Mouse (Mus musculus) stomach, postnatal 0 days (tissue): ENCODE measurements at regions not wholly inside any gene's neighbourhood (a gene's known extent, or its start where the extent isn't known, plus 50 kb on each side); places are given as distances from the start of the nearest gene placed in this dataset.

Experiments
- ATAC-seq: fragments of 200-750 bp; cut with Nextera tagmentation; 2 replicates; pipeline ENCODE4 v1.8.0; 2017; ENCODE audit not compliant: low FRiP score, low TSS enrichment
- DNase-seq: peaks from one replicate; pipeline ENCODE4 v3.0.0-alpha.2; 2016; ENCODE audit warnings: low spot score
- H3K27ac ChIP-seq: fragments of 300-500 bp; sonication (generic); replicated peaks from 2 replicates; pipeline ENCODE4 v1.5.1; 2014; ENCODE audit warnings: mild to moderate bottlenecking, control low read depth
- H3K27me3 ChIP-seq: fragments of 300-500 bp; sonication (generic); 2 replicates; pipeline ENCODE4 v1.6.1; 2014; ENCODE audit warnings: low read length; ENCODE audit not compliant: control insufficient read depth, insufficient read depth
- H3K36me3 ChIP-seq: fragments of 300-500 bp; sonication (generic); 2 replicates; pipeline ENCODE4 v1.6.1; 2014; ENCODE audit warnings: low read length, mixed read lengths; ENCODE audit not compliant: control insufficient read depth, insufficient read depth
- H3K4me1 ChIP-seq: fragments of 300-500 bp; sonication (generic); replicated peaks from 2 replicates; pipeline ENCODE4 v1.6.1; 2014; ENCODE audit warnings: antibody characterized with exemption; ENCODE audit not compliant: control insufficient read depth, insufficient read depth
- H3K4me2 ChIP-seq: fragments of 300-500 bp; sonication (generic); replicated peaks from 2 replicates; pipeline ENCODE4 v1.6.1; 2014; ENCODE audit warnings: low read depth, mild to moderate bottlenecking, control low read depth, moderate library complexity
- H3K4me3 ChIP-seq: fragments of 300-500 bp; sonication (generic); 2 replicates; pipeline ENCODE4 v1.5.1; 2014; ENCODE audit warnings: low read depth, low read length, control low read depth
- H3K9ac ChIP-seq: fragments of 300-500 bp; sonication (generic); 2 replicates; pipeline ENCODE4 v1.6.1; 2014; ENCODE audit warnings: mild to moderate bottlenecking, low read length, control low read depth, mixed read lengths
- H3K9me3 ChIP-seq: fragments of 300-500 bp; sonication (generic); 2 replicates; pipeline ENCODE4 v1.6.1; 2016; ENCODE audit warnings: low read length; ENCODE audit not compliant: control insufficient read depth
- CTCF ChIP-seq: IDR thresholded peaks from 2 replicates; pipeline ENCODE4 v1.5.1; 2016; ENCODE audit warnings: antibody characterized with exemption, low read depth, mild to moderate bottlenecking, moderate library complexity
- EP300 ChIP-seq: optimal IDR thresholded peaks from 2 replicates; pipeline ENCODE3; 2016; ENCODE audit warnings: antibody characterized with exemption
- WGBS: fragments of 180-500 bp; shearing (Covaris S2); extraction: QIAGEN DNeasy Blood & Tissue Kit; methylation state at CpG from one replicate; pipeline ENCODE4 v1.1.7; 2014; 5-methylcytosine and 5-hydroxymethylcytosine counted together

DNA sequence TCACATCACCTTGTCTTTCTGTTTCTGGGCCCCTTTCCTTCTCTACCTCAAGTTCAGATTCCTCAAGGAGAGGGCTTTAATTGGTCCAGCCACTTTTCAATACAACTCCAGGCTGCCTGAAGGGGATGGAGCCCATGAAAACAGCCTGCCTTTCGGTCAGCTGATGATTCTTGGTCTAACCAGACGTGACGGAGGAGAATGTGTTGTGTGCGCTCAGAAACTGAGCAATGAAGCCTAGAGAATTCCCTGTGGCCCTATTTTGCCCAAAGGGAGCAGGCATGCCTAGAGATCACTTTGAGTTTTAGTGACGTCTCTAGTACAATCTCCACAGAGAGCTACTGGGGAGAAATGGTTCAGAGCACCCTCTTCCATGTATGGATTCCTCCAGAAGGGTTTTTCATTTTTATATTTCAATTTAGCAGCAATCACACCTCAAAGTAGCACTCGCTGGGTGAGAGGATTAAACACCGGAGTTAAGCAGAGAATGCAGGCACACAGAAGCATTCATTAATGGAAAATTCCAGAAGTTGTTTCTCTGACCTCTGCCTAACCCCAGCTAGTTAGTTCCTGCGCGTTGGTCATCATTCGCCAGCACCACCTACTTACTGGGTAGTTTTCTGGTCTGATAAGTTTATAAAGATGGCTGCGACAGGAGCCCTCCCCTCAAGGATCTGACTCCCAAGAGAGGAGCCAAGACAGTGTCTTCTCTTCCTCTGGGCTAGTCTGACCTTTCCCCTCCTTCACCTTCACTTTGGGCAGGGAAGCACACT, 58.8 kb upstream of the Egln3 start:
- H3K9ac ChIP-seq = no peak overlapping the region
- H3K4me1 ChIP-seq = peaks cover 10% of the 10 kb centered on the region
- no peak overlapping the region for H3K4me3 ChIP-seq
- no peaks in the 10 kb centered on the region for H3K27me3 ChIP-seq
- ATAC-seq (no peak), DNase-seq (no peak)
- TF ChIP-seq CTCF (no peak), EP300 (no peak)
- H3K27ac ChIP-seq = 0 out of 2 replicates have a peak overlapping the region, but pooled peaks have one; percentile 20
- WGBS = 77% methylated on average over 11 of the region's 11 CpGs
- no peak overlapping the region for H3K4me2 ChIP-seq
- H3K9me3 ChIP-seq = no peaks in the 10 kb centered on the region
- no peaks in the 10 kb centered on the region for H3K36me3 ChIP-seq

DNA sequence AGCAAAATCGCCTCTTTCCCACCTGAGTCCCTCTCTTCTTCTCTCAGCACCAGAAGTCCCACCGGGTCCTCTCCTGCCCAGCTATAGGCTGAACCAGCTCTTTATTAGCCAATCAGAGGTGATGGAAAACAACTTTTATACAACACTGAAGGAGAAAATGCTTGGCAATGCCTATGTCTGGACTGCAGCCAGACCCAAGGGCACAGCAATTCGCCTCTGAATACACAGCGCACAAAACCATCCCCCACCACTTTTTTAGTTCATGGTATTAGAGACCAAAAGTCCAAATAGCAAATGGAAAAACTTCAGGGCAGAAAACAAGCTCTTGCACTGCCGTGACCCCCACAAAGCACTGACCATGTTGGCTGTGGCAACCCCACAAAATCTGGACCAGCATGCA, 57.8 kb upstream of the Egln3 start:
- ATAC-seq (no peak), DNase-seq (no peak)
- no peaks in the 10 kb centered on the region for H3K36me3 ChIP-seq
- H3K4me1 ChIP-seq = peaks cover 10% of the 10 kb centered on the region
- TF ChIP-seq EP300 = no peak
- TF ChIP-seq CTCF = no peak
- H3K4me2 ChIP-seq = no peak overlapping the region
- H3K27ac ChIP-seq = no peak overlapping the region
- H3K9ac ChIP-seq = no peak overlapping the region
- H3K9me3 ChIP-seq = no peaks in the 10 kb centered on the region
- H3K27me3 ChIP-seq = no peaks in the 10 kb centered on the region
- 77% methylated on average over 5 of the region's 5 CpGs for WGBS
- no peak overlapping the region for H3K4me3 ChIP-seq

DNA sequence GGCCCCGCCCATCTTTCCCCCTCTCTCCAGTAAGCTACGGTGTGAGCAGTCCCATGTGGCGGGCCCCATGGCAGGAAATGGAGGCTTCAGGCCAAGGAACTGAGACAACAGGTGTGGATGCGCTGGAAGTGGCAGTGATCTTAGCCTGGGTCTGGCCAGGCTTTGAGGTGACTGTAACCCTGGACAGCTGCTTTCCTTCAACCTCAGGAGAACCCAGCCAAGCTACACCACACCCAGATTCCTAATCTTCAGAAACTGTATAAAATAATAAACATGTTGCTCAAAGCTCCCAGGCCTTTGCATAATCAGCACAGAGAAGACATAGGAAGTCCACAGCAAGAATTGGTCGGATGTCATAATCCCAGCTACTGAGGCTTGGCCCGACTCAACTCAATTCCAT, 56.8 kb upstream of the Egln3 start:
- Histone ChIP-seq H3K9me3 (no peaks in the 10 kb centered on the region), H3K4me2 (no peak overlapping the region), H3K27me3 (no peaks in the 10 kb centered on the region), H3K9ac (no peak overlapping the region), H3K4me3 (no peak overlapping the region), H3K27ac (no peak overlapping the region), H3K36me3 (no peaks in the 10 kb centered on the region), H3K4me1 (peaks cover 9% of the 10 kb centered on the region)
- DNase-seq (no peak), ATAC-seq (no peak)
- TF ChIP-seq CTCF = no peak
- TF ChIP-seq EP300 = no peak
- 50% methylated on average over 6 of the region's 6 CpGs for whole genome bisulfite sequencing

DNA sequence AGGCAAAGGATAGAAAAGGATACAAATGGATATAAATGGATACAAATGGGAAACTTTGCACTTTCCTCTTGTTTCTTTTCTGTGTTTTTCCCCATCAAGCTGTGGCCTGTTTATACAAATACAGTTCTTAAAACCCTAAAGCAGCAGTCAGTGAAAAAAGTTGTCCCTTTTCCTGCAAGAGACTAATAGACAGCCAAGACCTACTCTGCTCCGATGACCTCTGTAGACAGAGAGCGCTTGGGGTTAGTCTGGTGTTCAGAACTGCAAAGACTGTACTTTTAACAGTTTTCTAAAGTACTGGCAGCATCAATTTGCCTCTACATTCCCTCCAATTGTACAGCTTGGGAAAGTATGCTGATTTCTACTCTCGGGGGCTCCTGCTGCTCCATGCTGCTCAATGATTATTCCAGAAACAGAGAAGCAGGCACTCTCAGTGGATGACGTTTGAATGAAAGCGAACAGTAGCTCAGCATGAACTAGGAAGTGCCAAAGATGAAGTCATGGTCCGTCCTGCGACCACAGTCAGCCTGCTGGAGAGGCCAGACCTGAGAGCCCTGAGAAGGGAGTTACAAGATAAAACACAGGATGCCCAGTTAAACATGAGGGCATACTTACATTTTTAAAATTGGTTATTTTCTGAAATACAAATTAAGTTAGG, 54.2 kb upstream of the Egln3 start:
- H3K27me3 ChIP-seq = no peaks in the 10 kb centered on the region
- no peak for TF ChIP-seq CTCF
- no peak for TF ChIP-seq EP300
- H3K4me3 ChIP-seq = no peak overlapping the region
- WGBS = 61% methylated on average over 7 of the region's 7 CpGs
- no peaks in the 10 kb centered on the region for H3K36me3 ChIP-seq
- no peak overlapping the region for H3K9ac ChIP-seq
- ATAC-seq = no peak
- H3K27ac ChIP-seq = 0 out of 2 replicates have a peak overlapping the region, but pooled peaks have one; percentile 4
- no peaks in the 10 kb centered on the region for H3K9me3 ChIP-seq
- no peaks in the 10 kb centered on the region; the same call in 1 of the 2 replicates for H3K4me1 ChIP-seq
- DNase-seq = no peak
- no peak overlapping the region for H3K4me2 ChIP-seq

DNA sequence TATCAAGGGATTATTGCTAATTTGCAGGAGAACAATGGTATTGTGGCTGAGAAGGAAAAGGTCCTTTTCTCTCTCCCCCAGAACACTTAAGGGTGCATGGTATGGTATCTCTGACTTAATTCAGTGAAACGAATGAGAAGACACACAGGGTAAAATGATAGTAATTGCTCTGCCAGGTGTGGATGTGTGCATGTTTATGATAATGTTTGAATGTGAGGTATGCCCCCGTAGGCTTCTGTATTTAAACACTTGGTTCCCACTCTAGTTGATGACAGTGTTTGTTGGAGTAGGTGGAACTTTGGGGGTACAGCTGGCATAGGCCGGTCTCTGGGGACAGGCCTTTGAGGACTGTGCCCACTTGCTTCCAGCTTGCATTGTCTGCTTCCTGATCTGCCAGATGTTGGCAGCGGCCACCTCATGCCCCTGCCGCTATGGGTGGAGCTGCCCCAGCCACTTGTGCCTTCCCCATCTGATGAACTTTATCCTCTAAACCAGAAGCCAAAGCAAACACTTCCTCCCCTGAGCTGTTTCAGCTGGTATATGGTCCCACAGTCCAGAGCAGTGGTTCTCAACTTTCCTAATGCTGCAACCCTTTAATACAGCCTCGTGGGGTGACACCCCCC, 53.0 kb upstream of the Egln3 start:
- DNase-seq (peak; percentile 65), ATAC-seq (peak; percentile 86)
- no peaks in the 10 kb centered on the region for H3K36me3 ChIP-seq
- WGBS = 62% methylated on average over 6 of the region's 6 CpGs
- no peak overlapping the region for H3K27ac ChIP-seq
- no peak overlapping the region for H3K9ac ChIP-seq
- H3K9me3 ChIP-seq = no peaks in the 10 kb centered on the region
- H3K27me3 ChIP-seq = no peaks in the 10 kb centered on the region
- no peaks in the 10 kb centered on the region; the same call in 1 of the 2 replicates for H3K4me1 ChIP-seq
- no peak overlapping the region for H3K4me2 ChIP-seq
- TF ChIP-seq CTCF (no peak), EP300 (no peak)
- no peak overlapping the region for H3K4me3 ChIP-seq
